Mouse (Mus musculus): ENCODE data around the gene Dnajc10.

Dnajc10 gene

DNA sequence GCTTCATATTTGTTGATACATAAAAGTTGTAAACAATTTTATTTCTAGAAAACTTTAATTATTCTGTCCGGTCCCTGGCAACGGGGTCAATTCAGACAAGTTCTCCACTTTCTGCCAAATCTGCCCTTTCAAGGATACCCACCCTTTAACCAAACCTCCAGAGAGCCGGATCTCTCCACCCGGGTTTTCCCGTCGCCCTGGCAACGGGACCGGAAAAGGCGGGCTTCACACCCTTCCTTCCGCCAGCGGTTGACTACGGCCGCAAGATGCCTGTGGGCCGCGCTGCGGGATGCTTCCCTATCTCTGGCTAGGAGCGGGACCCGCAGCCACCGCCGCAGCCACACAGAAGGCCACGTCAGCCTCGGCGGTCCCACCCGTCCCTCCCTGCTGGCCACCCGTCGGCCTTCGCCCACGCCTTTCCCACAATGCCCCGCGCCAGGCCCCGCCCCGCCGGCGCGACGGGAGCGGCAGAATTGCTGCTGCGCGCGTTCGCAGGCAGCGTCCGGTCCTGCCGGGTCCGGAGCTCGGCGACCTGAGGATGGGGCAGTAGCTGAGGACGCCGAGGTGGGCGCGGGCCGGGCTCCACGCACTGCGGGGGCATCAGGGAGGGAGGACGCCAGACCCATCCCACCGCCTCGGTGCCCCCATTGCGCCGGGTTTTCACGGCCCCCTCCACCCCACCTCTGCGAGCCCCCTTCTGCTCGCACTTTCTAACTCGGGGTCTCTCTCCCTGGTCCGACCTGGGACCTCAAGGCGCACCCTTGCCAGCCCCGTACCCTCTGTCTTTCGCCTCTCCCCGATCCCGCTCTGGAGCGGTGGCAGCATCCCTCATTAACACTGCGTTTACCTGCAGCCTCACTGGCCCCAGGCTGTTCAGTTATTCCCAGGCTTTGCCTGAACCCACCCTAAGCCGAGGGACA lies at the start of gene Dnajc10:
Gene Dnajc10 (plus strand): TSS at position 225 of the 920 bp plus-strand sequence.
- in situ Hi-C loops (cut with MseI, MboI), result no loop called here

DNA sequence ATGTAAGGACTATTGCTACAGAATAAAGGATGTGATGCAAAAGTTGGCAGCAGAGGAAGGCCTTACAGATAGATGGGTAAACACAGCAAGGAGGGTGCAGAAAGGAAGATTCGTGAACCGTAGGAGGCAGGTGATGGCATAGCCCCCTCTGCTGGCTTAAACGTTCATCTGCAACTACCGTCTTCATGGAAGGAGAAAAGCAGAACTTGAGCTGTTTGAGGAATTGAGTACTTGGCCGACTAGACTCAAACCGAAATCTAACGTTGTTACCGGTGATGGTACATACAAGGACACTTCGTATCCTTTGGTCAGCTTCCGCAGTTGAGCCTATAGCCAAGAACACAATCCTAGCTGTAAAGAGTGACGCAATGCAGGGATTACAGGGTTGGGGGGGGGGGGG lies 48.4 kb upstream of the Dnajc10 start:
- in situ Hi-C loops (cut with MseI, MboI), result loop anchor here (5.0 kb wide), 1 partner anchor 400 kb away; no protein-coding TSS in a partner anchor

DNA sequence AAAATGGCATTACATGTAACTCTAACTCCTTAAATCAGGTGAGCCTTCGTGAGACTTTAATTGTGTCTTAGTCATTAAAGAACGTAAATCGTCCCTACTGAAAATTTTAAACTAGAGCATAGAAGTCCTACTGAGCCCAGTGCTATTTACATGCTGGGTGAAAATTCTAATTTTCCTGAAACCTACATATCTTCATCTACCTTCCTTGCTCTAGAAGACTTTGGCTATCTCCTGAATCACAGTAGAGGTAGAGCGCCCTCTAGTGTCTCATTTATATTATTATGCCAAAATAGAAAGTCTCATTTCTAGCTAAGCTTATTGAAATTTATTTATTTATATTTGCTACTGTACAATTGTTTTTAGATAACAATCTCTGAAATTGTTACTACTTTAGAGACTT lies 47.2 kb upstream of the Dnajc10 start:
- in situ Hi-C loops (cut with MseI, MboI), result loop anchor here (5.0 kb wide), 1 partner anchor 401 kb away; no protein-coding TSS in a partner anchor

DNA sequence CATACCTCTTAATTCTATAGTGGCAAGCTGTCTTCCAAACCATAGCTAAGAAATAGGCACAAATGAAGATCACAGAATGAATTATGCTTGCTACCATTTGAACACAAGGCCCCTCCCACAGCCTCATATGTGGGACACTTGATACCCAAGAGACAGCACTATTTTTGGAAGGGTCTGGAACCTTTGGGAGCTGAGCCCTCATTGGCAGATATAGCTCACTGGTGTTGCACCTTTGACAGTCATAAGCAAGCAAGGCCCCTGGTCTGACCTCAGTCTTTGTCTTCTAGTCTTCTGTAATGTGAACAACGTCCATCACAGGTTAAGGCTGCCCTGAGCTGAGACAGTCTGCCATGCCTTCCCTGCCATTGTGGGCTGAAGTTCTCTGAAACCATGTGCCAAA lies 43.8 kb upstream of the Dnajc10 start:
- in situ Hi-C loops (cut with MseI, MboI), result no loop called here

DNA sequence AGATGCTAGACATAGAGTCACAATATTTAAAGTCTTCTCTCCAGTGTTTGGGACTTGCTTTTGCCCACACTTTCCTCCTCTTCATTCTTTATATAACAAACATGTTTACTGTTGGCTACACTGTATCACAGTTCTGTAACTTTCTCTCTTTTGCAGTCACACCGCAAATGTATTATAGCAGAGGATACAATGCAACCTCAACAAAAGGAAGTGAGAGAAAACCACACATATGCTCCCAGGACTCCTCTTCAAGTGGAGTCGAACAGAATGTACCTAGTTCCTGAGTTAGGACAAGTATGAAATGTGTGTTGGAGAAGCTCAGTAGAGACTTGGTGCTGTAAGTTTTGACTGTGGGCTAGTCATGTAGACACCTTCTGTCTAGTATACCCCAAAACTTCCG lies 42.2 kb upstream of the Dnajc10 start:
- in situ Hi-C loops (cut with MseI, MboI), result no loop called here

DNA sequence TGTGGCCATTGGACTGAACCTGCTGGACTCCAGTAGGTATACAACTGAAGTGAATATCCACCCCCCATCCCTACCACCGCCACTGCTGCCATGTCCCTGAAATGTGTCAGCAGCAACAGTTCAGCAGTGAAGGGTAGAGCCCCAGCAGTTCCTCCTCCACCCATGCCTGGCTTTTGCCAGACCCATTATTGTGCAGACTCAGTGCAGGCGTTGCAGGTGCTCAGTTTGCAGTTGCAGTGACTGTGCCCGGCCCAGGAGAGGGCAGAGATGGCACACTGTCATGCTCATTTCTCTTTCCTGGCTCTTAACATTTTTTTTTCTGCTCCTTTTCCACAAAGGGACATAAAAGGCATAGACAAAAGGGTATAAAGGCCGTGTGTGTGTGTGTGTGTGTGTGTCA lies 41.5 kb upstream of the Dnajc10 start:
- in situ Hi-C loops (cut with MseI, MboI), result no loop called here

DNA sequence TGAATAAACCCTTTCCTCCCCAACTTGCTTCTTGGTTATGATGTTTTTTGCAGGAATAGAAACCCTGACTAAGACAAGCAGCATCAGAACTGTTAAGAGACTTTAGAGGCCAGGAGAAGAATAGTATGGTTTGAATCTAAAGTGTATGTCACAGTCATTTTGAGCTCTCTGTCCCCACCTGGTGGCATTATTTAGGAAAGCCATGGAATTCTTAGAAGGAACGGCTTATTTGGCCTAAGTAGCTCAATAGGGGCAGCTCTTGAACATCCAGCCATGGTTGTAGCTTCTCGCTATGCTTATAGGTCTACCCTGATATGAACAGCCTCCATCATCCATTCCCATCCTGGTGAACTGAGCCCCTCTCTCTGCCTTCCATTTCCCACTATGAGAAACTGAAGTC lies 40.1 kb upstream of the Dnajc10 start:
- in situ Hi-C loops (cut with MseI, MboI), result no loop called here

DNA sequence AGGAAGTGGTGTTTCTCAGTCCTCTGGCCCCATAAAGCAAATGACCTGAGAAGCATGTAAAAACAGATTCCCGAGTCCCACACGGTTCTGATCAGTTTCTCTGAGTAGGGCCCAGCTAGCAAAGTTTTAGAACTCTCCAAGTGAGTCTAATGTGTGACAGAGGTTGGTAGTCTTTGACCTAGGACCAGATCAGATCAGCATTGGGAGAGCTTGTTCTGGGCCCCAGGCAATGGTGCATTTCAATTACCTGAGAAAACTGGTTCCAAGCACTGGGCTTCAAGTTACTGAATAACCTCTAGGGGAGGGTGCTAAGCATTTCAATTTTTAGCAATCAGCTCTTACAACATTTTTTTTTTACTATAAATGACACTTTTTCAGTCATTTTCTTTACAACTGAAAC lies 33.1 kb upstream of the Dnajc10 start:
- in situ Hi-C loops (cut with MseI, MboI), result no loop called here

DNA sequence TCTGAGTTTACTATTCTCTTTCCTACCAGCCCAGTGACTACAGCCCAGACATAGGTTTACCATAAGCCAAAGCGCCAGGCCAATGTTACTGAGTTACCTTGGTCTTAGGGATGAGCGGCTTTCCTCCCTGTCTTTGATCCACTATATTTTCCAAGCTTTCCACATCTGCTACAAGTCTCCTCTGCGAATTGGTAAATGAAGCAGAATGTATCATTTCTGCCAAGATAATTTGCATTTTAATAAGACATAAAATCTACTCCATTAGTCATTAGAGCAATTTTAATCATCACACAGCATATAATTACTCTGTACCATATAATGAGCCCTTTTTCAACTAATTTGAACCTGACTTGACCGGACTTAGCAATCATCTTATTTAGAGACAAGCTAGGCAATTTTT lies 28.9 kb upstream of the Dnajc10 start:
- in situ Hi-C loops (cut with MseI, MboI), result no loop called here

DNA sequence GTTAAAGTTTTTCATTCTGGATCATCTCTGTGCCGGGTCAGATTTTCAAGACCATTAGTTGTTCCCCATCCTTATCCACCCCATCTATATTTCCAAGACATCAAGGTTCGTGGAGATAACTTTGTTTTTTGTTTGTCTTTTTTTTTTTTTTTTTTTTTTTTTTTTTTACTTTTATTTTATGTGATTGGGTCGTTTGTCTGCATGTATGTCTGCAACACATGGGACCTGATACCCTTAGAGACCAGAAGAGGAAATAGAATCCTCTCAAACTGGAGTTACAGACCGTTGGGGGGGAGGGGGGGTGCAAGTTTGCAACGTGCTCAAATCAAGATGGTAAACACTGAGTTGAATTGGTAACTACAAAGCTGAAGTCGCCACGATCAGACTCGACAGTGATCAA lies 23.1 kb upstream of the Dnajc10 start, which contains the start of gene Prdx6b:
Gene Prdx6b (plus strand): TSS at position 301 of the 400 bp plus-strand sequence.
- in situ Hi-C loops (cut with MseI, MboI), result no loop called here

DNA sequence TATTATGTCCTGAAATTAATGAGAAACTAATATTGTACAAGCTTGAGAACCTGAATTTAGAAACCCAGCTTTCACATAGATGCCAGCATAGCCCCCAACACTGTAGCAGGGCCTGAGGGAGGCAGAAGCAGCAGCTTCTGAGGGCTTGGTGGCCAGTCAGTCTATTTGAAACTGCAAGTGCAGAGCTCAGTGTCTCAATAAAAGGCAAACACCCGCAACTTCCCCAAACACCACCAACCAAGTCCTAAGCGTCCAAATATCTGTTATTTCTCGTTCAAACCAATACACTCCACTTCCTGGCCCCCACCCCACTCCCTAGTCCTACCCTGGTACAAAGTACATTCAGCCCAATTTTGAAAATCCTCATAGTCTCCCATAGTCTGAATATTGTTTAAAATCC lies 16.9 kb upstream of the Dnajc10 start:
- in situ Hi-C loops (cut with MseI, MboI), result no loop called here

DNA sequence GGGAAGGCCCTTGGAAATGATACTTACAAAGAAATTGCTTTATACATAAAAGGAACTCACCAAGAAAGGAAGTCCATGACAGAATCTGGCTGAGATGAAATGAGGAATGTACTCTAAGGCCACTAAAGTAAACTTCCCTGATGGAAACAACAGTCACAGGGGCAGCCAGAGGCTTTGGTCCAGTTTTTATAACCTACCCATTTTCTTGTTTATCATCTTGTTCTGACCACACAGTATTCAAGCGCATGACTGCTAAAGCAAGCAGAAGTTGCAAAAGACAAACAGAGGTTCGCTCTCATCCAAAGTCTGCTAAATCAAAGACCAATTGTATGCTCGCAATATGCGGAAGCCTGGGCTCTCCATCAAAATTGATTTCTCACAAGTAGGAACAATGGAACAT lies 14.5 kb upstream of the Dnajc10 start:
- in situ Hi-C loops (cut with MseI, MboI), result no loop called here

DNA sequence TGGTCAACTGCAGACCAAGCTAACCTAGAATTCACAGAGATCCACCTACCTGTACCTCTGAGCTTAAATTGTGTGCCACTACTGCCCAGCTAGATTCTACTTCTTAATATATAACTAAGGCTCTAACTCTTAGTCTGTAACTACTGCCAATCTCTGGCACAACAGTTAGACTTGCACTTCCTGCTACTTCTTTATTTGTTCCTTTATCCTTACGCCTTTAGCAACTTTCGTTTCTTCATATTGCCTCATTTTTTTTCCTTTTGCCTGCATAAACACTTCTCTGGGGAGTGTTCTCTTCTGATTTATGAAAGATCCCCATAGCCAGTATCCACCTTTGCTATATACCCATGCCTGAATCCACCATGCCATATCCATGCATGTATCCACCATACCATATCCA lies 11.3 kb upstream of the Dnajc10 start:
- in situ Hi-C loops (cut with MseI, MboI), result no loop called here

DNA sequence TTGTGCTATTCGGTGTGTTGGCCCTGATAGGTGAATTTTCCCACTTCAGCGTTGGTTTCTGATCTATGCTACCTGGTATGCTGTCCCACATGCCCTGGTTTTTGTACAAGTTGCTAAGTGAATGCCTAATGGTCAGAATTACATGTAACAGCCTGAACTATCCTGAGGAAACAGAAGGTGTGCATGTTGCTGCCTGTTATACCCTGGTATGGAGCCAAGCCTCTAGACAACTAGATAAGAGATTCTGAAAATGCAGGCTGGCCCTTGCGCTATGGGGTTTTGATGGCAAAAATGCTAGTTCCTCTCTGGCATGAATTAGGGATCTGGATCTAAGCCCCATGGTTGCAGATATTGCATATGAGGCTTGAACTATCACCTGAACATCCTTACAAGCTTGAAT lies 7.6 kb upstream of the Dnajc10 start:
- in situ Hi-C loops (cut with MseI, MboI), result no loop called here

DNA sequence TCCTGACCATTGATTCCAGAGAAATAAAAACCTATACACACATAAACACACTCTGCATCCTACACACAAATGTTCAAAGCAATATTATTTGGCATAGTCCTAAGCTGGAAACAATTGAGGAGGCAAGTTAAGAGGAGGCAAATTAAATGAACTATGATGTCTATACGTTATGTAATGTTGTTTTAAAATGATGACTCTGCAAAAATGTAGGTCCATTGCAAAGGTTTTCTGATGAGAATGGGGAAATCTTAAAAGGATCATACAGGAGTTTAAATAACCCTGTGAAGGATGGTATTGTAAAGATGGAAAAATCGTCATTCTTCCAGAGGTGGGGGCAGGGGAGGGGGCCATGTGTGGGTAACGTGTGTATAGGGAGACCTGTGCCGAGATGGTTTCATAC lies 5.5 kb upstream of the Dnajc10 start:
- in situ Hi-C loops (cut with MseI, MboI), result no loop called here

DNA sequence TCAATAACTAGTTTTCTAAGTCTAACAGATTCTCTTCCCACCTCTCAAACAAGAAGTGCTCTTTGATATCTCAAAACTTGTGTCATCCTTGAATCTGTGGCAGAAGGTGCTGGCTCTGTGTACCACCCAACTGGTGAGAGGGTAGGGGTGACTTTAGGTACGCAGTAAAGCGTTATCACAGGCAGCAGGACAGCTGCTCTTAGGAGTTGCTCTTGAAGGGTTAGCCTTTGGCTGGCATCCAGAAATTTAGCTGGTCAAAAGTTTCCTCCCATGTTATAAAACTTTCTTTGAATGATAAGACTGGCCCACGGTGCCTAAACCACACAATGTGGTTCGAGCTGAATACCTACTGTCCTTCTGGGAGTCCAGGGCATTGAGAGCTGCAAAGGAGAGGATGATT lies 4.5 kb upstream of the Dnajc10 start:
- in situ Hi-C loops (cut with MseI, MboI), result no loop called here

DNA sequence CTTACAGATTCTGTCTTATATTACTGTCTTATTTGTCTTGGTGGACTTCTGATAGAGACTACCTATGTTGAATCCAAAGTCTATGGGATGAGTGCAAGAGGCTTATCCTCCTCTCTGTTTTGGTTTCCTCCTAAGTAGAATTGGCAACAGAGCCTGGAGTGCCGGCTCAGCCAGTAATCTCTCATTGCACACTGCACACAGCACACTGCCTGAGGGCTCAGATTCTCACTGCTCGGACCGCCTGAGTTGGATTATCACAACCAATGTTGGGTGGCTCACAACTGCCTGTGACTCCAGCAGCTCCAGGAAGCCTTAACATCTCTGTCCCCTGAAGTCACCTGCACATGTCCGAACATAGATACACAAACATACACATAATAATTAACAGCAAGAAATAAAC lies 3.9 kb upstream of the Dnajc10 start:
- in situ Hi-C loops (cut with MseI, MboI), result no loop called here

DNA sequence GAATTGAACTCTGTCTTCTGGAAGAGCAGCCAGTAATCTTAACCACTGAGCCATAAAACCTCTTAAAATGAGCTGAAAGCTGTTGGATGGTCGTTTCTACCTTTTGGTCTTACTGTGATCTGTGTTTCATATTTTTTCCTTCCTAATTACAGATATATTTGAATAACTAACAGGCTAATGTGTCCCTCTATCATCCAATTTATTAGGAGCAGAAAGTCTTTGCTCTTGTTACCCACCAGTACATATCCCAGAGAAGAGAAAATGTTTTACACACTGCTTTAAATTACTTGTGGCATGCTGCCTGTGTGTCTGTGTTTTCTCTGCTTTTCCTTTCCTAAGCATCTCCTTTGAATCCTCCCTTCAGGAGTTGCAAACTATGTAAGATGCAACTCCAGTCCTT lies 1.1 kb upstream of the Dnajc10 start:
- in situ Hi-C loops (cut with MseI, MboI), result no loop called here

DNA sequence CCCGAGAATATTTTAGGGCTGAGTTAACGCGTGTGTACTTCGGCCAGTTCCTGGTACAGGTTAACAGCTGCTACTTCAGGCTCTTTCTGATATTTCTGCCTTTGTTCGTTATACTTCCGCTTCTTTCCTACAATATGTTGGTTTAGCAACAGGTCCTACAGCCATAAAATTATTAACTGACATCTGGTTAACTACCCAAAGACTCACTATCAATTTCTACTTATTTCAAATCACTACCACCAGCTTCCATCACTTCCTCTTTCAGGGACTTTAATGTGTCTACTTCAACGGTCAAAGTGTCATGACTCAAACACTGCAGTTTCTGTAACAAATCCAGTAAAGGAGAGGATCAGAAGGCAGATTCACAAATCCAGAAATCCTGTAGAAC lies 418 bp upstream of the Dnajc10 start:
- in situ Hi-C loops (cut with MseI, MboI), result no loop called here

DNA sequence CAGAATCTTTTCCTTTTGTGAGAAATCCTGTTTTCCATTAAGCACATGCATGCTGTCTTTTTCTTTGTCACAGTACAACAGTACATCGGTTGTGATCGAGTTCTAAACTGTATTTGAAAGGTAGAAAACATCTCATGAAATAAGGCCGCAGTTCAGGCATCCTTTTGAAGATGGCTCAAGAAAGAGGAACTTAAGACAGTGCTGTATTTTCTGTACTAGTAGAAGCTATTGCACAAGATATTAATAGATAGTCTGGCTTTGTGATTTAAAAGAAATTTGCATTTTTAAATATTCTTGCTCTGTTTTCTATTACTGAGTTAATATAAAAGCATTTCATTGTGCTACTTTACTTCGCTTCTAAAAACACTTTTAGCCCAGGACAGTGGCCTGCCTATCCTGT lies 7.6 kb downstream of the Dnajc10 start:
- in situ Hi-C loops (cut with MseI, MboI), result no loop called here

DNA sequence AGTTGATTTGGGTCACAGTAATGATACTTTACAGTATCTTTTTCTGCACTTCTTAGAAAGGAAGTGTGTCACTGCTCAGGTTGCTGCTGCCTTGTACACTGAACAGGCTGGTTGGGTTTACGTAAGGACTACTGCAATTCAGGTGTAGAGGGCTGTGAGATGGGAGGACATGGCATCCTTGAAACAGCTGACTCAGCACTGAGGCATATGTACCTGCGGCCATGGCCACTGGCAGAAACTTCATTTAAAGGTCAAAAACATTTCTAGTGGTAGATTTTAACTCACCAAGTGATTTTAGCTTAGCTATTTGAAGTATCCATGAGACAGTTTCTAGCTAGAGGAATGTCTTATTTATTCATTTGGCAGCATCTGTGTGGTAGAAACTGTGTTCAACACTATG lies 10.5 kb downstream of the Dnajc10 start:
- in situ Hi-C loops (cut with MseI, MboI), result no loop called here

DNA sequence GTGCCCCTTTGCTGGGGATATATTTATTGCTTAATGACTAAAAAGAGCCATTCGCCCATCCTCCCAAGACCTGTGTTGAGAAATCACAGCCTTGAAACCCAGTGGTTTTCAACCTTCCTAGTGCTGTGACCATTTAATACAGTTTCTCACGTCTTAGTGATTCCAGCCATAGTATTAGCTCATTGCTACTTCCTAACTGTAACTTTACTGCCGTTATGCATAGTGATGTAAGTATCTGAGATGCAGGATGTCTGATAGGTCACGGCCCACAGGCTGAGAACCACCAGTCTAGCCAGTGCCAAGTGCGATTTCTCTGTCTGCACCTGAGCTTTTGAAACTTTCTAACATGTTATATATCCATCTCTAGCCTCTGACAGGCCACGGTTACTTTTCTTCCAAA lies 12.0 kb downstream of the Dnajc10 start:
- in situ Hi-C loops (cut with MseI, MboI), result no loop called here

DNA sequence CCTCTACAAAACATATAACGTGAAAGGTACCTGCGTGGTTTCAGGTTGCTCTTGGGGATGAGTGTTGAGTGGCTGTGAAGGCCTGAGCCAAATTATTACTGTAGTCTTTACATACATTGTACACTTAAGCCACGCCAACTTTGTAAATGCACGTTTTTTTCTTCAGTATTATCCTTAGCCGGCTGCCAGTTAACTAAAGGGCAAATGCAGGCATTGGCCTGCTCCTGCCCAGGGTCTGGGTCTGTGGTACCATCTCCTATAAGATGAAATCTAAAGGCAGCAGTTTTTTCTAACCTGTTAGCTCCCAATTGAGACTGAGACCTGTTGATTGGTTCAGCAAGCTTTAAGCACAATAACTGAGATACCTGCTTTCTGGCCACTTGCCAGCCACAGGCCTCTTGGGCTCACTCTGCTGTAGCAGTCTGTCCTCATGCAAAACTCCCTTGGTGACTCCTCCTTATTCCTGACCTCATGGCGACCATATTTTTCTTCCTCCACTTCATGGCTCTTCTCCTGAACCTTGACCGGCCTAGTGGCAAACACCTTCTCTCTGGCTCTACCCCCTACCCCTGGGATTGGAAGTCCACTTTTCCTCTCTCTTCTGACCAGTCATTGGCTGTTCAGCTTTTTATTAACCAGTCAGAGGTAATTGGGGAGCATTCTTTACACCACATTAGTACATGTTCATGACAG lies 13.8 kb downstream of the Dnajc10 start:
- in situ Hi-C loops (cut with MseI, MboI), result no loop called here

All from mouse trophoblast stem cell (cell line).